Mouse (Mus musculus) brown adipose tissue, adult 24 weeks (tissue): ENCODE results near the gene Ebi3. TPM values are rescaled to one million over a fixed set of nuclear protein-coding genes. Genes with fewer than 3 reads are reported as not detected.

Source experiments
- polyA plus RNA-seq: library from polyadenylated mRNA; stranded (reverse); fragments of >200 nt; gene quantifications from 2 replicates; pipeline ENCODE4 v1.2.4, GENCODE M21; 2012; ENCODE audit not compliant: missing spikeins, insufficient read depth, insufficient read length

Gene Ebi3
- polyA plus RNA-seq, 1 experiment: 0.91 TPM

Other genes starting within 250 kb of the Ebi3 start
- 1.9 and 2.6 TPM in 2 replicates for gene Pot1b, start 240.0 kb upstream of the Ebi3 start, polyA plus RNA-seq
- gene Adgre4, start 202.7 kb upstream of the Ebi3 start, polyA plus RNA-seq: 0.33 and 0.48 TPM in 2 replicates
- gene Zfp119a, start 73.7 kb upstream of the Ebi3 start, polyA plus RNA-seq: 1.5 and 1.7 TPM in 2 replicates
- 4.2 and 6.4 TPM in 2 replicates for gene Zfp959, start 60.5 kb upstream of the Ebi3 start, polyA plus RNA-seq
- 1.3 and 3.3 TPM in 2 replicates for gene Zfp119b, start 3.1 kb upstream of the Ebi3 start, polyA plus RNA-seq
- 4.6 and 6.0 TPM in 2 replicates for gene Yju2, start 6.5 kb downstream of the Ebi3 start, polyA plus RNA-seq
- not detected in 2 replicates for gene Shd, start 17.8 kb downstream of the Ebi3 start, polyA plus RNA-seq
- gene Fsd1, start 33.9 kb downstream of the Ebi3 start, polyA plus RNA-seq: 0.59 TPM in 1 of 2 replicates, not detected in the other
- gene Stap2, start 52.9 kb downstream of the Ebi3 start, polyA plus RNA-seq: 7.5 and 10.4 TPM in 2 replicates
- 43.2 and 52.6 TPM in 2 replicates for gene Mpnd, start 53.1 kb downstream of the Ebi3 start, polyA plus RNA-seq
- 14.0 and 16.1 TPM in 2 replicates for gene Sh3gl1, start 84.0 kb downstream of the Ebi3 start, polyA plus RNA-seq
- gene Chaf1a, start 87.8 kb downstream of the Ebi3 start, polyA plus RNA-seq: 0.99 and 2.7 TPM in 2 replicates
- gene Ubxn6, start 122.4 kb downstream of the Ebi3 start, polyA plus RNA-seq: 41.1 and 69.6 TPM in 2 replicates
- gene Hdgfl2, start 127.0 kb downstream of the Ebi3 start, polyA plus RNA-seq: 17.6 and 19.3 TPM in 2 replicates
- gene Plin4, start 157.2 kb downstream of the Ebi3 start, polyA plus RNA-seq: 195 and 205 TPM in 2 replicates
- gene Plin5, start 165.0 kb downstream of the Ebi3 start, polyA plus RNA-seq: 138 and 171 TPM in 2 replicates
- 61.5 and 101 TPM in 2 replicates for gene Lrg1, start 169.4 kb downstream of the Ebi3 start, polyA plus RNA-seq
- 1.9 and 5.0 TPM in 2 replicates for gene Sema6b, start 187.7 kb downstream of the Ebi3 start, polyA plus RNA-seq
- gene Tnfaip8l1, start 209.8 kb downstream of the Ebi3 start, polyA plus RNA-seq: 0.36 and 1.4 TPM in 2 replicates
- gene Mydgf, start 231.3 kb downstream of the Ebi3 start, polyA plus RNA-seq: 30.8 and 30.9 TPM in 2 replicates